Mouse (Mus musculus) erythroid progenitor cell, adult 5-6 weeks (primary cell): ENCODE results near the gene Frmpd2. TPM values are rescaled to one million over a fixed set of nuclear protein-coding genes. Genes with fewer than 3 reads are reported as not detected.
"Not testable (repeated sequence)": the region's sequence is repeated elsewhere in the genome, so short reads cannot be mapped to it uniquely, and the experiment has no call there.

Source experiments
- ATAC-seq: replicated peaks from 2 replicates; pipeline ENCODE4 v1.8.0; 2016; ENCODE audit warnings: moderate number of reproducible peaks, mild to moderate bottlenecking, moderate TSS enrichment, inconsistent platforms; ENCODE audit not compliant: poor library complexity, low FRiP score, severe bottlenecking
- total RNA-seq, 2 experiments: library from RNA; stranded (forward) in 1 of 2; stranded (reverse) in 1 of 2; fragments of 150-400 nt in 1 of 2; fragments of 186-747, 209-891 nt in 1 of 2; gene quantifications; 2 replicates each; pipeline versions ENCODE4 v1.2.3 to v1.2.4; 2015 to 2017; ENCODE audit warnings: low replicate concordance in 2 of 2

Frmpd2 gene
- total RNA-seq (2015; ENCODE audit: low replicate concordance), result not detected in 2 replicates
- total RNA-seq (2017; ENCODE audit: low replicate concordance), result not detected in 2 replicates

DNA sequence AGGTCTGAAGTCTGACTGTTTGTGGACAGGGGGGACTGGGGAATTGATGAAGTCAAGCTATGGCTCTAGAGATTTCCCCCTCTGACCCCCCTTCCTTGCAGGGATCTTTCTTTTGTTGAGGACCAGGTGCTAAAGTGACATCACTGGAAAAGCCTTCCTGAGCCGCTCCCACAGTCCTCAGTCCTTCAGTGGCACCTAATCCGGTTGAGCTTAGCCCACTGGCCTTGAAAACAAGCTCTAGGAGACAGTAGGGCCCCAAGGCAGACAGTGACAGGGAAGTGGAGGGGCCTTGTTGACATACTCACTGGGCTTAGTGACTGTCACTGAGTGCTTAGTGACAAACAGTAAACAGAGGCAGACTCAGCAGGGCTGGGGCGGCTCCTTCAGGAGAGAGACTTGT, at the start of gene Frmpd2:
Frmpd2 (plus strand) TSS at position 366 of the 400 bp plus-strand sequence.
- ATAC-seq, result no peak

DNA sequence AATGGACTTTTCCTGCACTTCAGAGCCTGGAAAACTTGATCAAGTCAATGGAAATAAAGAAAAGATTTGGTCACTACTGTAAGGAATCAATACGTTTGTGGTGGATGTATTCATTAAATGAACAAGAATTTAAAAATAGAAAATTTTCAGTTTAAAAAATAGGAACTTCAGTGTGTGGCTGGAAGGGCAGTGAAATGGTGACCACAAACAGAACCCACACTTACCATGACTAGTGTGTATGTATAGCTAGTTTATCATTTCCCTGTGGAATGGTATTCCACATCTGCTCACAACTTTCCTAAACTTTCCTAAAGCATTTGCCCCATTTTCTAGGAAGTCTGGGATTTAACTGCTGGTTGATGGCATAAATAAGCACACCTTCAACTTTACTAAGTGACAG, 48.5 kb upstream of the Frmpd2 start:
- ATAC-seq, result no peak

DNA sequence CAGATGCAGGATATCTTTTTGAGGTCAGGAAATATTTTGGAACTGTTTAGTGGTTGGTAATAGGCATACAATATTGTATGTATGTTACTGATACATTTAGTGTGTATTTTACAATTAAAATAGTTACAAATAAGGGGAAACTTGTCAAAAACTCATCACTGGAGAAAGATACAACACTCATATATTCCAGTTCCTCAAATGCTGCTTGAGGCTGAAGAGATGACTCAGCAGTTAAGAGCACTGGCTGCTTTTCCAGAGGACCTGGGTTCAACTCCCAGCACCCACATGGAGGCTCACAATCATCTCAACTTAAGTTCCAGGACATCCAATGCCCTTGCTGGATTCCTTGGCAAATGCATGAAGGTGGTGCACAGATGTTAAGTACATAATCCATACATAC, 47.4 kb upstream of the Frmpd2 start:
- no peak for ATAC-seq

DNA sequence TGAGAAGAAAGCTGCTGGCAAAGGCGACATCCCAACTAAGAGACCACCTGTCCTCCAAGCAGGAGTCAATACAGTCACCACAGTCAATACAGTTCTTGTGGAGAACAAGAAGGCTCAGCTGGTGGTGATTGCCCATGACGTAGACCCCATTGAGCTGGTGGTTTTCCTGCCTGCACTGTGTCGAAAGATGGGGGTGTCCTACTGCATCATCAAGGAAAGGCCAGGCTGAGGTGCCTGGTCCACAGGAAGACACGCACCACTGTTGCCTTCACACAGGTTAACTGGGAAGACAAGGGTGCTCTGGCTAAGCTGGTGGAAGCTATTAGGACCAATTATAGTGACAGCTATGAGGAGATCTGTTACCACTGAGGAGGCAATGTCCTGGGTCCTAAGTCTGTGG, 39.0 kb upstream of the Frmpd2 start:
- ATAC-seq, result not testable (repeated sequence)

DNA sequence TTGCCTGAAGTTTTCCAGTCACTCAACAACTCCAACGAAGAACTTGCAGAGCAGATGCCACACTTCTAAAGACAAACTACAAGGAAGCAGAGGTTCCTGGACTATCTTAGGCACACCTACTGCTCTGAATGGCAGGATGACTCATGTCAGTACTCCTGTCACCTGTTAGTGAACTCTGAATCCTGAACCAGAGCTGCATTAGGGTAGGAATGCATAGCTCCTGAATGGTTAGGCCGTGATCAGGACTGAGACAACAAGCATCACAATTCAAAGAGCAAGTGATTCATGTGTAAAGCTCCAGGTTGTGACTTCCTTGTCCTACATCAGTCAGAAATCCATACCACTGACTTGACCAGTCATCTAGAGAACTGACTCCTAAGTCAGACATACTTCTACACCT, 27.7 kb upstream of the Frmpd2 start:
- ATAC-seq, result no peak

DNA sequence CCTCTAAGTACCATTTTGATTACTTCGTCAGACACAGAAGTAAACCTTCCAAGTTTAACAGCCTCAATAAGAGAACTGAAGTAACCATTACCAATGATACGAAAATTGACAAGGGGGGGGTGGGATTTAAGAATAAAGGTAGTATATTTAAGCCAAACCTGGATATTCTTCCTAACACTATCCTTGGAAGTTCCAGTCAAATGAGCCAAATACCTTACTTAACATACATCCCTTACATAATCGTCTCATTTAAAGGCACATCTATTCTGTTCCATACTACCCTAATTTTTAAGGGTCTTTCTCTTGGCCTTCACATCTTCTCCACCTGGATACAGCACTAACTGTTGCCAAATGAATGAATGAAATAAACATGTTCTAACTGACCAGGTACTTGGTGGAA, 25.5 kb upstream of the Frmpd2 start:
- ATAC-seq, result no peak

DNA sequence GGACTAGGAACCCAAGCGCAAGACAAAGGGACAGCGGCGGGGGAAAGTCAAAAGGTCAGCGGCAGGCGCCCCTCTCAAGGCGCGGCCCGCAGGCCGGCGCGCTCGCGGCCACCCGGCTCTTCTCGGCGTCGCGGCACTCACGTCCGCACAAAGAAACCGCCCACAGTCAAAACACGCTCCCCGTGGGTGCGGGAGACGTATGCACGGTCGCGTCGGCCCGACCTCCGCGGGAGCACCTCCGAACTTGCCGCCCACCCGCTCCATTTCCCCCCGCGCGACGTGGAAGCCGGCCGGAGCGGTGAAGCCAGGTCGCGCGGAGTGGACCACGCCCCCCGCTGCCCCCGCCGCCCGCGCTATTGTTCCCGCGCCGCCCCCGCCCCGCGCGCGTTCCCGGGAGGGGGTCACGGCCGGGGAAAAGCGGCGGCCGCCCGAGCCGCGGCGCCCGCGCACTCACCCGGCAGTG, 24.9 kb upstream of the Frmpd2 start:
- ATAC-seq, result no peak

DNA sequence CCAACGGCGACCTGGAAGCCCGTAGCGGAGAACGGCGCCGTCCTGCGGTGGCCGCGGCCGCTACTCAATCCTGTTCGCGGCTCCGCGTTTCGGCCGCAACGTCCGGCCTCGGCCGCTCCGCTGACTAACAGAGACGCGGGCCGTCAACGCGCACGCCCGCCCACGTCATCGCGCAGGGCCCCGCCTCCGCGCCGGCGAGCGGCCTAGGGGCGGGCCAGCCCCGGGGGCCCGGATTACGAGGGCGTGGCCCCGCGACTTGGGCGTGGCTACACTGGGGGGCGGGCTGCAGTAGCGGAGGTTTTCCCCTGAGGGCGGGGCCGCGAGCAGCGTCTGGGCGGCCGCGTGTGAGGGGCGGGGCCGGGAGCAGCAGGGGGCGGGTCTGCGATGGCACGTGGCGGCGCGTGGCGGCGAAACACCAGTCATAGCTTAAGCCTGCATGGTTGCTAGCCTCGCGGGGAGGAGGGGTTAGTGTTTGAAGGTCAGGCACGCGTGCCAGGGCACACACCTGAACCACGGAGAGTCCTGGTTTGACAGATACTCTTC, 24.4 kb upstream of the Frmpd2 start, which contains the start of gene Mapk8:
Mapk8 (minus strand) TSS at position 132 of the 543 bp plus-strand sequence.
- ATAC-seq, result peak; percentile 95

DNA sequence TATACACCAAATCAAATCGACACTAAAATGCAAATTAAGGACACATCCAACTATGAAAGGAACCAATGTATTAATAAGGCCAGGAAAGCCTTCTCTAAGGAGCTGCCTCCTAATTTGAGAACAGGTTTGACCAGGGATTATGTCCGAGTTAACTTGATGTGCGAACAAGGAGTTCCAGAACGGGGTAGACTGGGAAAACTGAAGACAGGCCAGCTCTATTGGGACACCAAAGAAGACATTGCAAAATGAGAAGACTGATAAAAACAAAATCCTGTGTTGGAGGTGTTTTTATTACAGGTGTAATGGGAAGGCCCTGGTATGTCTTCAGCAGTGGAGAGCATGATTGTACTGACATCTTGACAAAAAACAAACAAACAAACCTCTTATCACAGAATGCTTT, 23.2 kb upstream of the Frmpd2 start:
- no peak for ATAC-seq

DNA sequence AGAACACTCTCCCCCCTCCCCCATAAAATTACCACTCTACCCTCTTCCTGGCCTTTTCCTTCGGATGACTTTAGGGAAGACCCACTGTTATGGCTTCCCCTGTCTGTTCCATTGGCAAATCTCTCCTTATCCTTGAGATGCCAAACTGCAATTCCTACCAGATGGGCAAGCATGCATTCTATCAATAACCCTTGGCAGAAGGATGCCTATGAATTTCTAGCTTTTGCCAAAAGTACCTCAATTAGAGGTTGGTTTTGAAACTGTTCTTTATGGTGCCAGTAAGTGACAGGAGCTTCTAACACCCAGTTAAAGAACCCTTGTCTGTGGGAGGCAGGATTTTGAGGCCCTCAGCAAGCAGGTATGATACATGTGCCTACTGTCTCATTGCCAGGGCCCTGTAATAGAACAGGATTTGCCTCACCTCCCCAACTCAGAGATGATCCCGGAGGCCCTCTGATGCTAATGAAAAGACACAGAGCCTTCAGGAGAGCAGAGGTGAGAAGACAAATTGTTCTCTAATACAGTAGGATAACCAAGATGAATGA, 22.1 kb upstream of the Frmpd2 start:
- no peak for ATAC-seq

DNA sequence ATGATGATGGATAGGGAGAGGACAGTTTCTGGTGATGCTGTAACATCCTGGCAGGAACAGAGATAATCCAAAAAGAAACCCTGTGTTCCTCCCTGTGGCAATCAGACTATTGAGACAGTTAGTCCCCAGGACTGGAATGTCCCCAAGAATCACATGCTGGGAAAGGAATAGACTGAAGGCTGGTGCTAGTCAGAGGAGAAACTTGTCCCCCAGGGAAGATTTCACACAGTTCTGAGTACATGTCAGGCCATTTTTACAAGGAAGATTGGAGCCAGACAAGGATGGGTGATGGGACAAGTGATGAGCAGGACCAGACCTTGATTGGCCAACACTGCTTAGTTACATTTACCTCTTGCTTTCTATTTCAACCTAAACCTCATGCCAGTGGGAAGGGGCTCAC, 21.2 kb upstream of the Frmpd2 start:
- ATAC-seq, result no peak

DNA sequence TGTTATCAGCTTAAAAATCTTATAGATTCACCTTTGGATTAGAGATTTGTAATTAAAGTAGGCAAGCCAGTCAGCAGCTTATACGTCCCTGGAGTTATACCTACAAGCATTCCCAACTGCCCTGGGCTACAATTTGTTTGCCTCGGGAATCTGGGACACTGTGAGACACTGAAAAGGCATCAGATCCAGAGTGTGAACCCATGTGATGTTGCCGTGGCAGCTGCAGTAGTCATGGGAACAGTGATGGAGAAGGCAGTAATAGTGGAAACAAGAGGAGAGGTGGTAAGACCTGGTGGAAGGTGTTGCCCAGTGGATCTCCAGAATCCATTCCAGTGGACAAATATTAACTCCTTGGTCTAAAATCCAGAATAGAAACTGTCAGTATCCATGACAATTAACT, 7.8 kb upstream of the Frmpd2 start:
- ATAC-seq, result no peak

DNA sequence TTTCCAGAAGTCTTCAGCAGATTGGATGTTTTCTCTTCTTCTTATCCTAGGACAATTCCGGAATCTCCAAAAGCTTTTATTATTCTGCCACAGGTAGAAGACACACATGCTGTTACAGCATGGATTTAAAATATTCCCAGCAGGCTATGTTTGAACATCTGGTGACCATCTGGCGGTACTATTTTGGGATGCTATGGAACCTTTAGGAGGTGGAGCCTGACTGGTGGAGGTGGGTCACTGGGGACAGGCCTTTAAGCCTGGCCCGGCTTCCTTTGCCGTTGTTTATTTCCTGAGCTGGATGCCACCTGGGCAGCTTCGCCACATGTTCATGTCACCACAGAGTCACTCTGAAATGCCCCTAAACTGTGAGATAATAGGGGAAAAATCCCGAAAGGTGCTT, 3.7 kb upstream of the Frmpd2 start:
- ATAC-seq, result no peak

DNA sequence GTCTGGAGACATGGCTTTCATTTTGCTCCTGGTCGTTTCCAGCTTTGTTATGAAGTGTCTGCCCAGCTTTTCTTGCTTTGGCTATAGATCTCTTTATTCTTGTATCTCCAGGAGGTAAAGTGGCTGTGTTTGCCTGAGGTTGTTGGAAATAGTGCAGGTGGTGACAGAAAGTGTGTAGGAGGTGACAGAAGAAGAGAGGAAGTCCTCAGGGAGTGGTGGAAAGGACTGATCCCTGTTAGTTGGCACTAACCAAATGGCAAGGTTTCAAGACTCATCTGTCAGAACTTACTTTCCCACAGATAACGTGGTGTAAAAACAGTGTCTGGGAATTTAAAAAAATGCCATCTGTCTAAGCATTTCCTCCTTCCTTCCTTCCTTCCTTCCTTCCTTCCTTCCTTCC, 3.0 kb downstream of the Frmpd2 start:
- ATAC-seq, result no peak

DNA sequence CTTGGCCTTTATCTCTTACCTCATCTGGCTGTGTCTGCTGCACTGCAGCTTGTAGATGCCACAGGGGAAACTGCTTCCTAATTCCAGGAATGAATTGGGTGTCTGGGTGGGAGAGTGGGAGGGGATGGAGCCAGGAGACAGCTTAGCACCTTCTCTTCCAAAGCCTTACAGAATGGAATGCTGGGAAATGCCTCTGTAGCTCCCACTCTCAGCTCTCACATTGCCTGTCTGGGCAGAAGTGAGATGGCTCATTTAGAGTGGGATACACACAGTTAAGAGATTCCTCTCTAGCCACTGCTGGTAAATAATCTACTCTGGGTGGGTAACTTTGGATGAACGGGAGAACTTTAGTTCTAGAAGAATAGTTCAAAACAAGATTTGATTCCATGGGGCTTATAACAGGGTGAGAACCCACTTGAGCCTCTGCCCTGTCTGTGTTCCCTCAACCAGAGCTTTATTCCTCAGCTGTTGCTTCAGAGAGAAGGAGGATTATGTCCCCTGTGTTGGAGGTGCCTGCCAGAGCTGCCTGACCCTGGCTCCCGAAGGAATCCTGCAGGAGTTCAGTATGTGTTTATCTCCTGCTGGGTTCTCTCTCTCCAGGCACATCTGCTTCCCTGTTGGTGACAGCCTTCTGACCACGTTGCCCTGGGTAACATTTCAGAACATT, 4.7 kb downstream of the Frmpd2 start:
- no peak for ATAC-seq

DNA sequence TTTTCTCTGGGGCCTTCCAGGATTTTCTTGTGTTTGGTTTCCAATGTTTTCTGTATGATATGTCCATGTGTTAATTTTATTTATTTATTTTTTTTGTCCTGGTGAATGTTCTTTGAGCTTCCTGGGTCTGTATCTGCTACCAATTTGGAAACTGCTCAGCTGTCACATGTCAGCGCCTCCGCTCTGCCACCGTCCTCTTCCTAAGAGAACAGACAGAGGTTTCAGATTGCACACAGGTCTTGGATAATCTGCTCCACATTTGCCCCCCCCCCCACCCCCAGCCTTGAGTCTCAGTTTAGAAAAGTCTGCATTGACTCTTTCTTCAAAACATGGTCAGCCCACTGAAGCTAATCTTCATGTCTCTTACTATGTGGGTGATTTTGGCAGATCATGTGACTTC, 10.5 kb downstream of the Frmpd2 start:
- no peak for ATAC-seq

DNA sequence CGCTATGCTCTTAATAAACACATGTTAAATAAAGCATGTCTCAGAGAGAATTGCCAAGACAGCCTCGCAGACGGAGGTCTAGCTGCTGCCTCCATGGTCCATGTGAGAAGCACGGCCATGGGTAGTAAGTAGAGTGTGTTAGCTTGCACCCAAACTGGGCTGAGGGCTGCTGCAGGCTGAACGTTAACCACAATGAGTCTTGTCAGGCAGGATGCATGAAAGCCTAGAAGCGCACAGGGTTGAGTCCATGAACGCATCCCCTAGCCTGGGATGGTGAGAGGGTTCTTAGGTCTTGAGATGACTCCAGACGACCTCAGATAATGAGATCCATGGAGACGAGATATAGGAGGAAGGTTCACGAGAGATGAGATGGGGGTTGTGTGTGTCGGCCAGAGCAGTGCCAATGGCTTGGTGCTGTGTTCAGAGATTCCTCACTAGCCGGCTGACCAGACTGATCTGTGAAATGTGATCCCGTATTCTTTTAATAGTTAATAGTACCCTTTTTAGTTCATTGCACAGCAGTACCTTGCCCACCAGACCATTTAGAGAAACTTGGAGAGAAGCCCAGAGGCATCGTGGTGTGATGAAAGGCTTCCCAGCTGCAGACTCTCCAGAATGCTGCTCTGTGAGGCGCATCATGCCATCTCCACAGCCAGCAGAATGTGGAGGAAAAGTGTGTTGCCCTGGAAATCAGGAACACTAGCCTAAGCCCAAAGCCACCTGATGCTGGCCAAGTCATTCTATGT, 16.5 kb downstream of the Frmpd2 start:
- no peak for ATAC-seq

DNA sequence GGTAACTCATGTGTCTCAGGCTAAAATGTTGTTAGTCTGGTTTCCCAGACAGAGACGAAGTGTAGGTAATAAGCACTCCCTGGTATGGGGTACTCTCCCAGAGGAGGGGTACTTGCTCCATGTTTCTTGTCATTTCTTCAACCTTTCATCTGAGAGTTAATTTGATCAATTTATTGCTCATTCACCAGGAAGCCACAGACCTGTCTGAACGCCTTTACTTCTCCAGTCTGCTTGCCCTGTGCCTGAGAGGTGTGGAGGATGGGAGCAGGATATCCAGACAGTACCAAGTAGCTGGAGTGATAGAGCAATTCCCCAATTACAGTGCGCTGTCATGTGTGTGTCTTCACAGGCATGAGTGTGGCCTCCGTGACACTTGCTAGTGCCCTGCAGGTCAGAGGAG, 23.7 kb downstream of the Frmpd2 start:
- no peak for ATAC-seq

DNA sequence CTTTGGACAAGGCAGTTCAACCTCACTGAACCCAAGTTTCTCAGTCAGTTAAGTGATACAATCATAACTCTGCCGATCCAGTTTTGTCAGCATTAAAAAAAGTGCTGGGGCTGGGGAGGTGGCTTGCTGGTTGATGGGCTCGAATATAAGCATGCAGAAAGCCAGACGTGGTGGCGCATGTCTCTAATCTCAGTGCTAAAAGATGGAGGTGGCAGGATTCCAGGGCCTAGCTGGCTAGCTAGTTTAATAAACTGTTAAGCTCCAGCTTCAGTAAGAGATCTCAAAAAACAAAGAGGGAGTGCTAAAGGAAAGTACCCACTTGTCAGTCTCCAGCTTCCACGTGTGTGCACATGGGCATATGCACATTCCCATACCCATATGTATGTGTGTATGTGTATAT, 25.9 kb downstream of the Frmpd2 start:
- no peak for ATAC-seq

DNA sequence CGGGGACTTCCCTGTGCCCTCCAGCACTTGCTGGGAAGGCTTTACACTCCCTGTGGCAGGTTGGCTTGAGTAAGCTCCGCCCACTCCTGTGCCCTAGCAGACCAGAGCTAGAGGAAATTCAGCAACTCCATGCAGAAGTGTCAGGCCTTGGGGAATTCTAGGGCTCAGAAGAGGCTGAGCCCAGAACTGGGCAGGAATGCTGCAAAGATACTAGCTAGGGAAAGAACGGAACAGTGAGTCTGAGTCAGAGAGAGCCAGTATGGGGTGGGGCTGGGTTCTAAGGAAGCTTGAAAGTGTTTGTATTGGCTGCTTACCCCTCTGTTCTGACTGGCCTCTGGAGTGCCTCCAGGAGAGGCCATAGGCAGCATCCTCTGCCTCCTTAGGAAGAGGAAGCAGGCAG, 27.4 kb downstream of the Frmpd2 start:
- ATAC-seq, result no peak

DNA sequence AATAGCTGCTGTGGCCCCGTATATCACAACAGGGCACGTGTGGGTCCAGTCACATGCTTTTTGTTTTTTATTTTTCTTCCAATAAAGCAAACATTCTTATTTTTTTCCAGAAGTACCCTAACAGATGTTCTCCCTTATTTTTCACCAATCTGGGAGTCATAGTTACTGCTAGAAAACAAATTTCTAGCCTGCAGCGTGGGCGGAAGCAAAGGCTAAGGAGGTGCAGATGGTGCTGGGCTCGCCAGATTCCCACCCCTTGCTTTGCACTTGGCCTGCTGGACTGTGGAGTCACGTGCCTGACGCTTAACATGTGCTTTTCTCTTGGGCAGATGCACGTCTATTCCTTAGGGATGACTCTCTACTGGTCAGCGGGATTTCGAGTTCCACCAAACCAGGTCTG, 29.1 kb downstream of the Frmpd2 start:
- no peak for ATAC-seq
